Mouse (Mus musculus): ENCODE measurements around the gene Hdac9. TPM values are rescaled to one million over a fixed set of nuclear protein-coding genes. Genes with fewer than 3 reads are reported as not detected.

Hdac9 gene
- polyA plus RNA-seq, 1 experiment = not detected

DNA sequence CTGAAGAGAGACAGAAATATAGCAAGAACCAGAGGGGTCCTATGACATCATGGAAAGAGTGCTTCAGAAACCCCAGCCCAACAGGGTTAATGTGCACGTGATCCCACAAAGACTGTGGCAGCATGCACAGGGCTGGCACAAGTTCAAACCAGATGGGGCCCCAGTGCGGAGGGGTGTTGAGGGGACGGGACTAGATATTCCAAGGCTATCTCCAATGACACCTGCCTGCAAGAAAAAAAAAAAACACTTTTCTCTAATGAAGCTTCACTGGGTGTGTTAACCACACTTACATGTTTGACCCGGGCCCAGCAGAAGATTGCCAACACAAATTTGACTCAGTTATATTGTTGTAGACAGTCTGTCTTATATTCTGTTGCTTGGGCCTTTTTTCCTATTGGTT, 28.2 kb downstream of the Hdac9 start:
- H3K9me3 ChIP-seq (ENCODE audit: control insufficient read depth, low read length) = no peaks in the 10 kb centered on the region
- TF ChIP-seq TAL1 (IDR thresholded peaks at IDR 0.05; ENCODE audit: low read length) (no peak), GATA1 (IDR thresholded peaks at IDR 0.05; ENCODE audit: low read length) (no peak)
- no peaks in the 10 kb centered on the region for H3K36me3 ChIP-seq (ENCODE audit: control insufficient read depth)
- no peaks in the 10 kb centered on the region for H3K4me1 ChIP-seq (ENCODE audit: control insufficient read depth)
- H3K4me3 ChIP-seq (replicated peaks) = no peak overlapping the region
- H3K27me3 ChIP-seq (ENCODE audit: control insufficient read depth) = no peaks in the 10 kb centered on the region

DNA sequence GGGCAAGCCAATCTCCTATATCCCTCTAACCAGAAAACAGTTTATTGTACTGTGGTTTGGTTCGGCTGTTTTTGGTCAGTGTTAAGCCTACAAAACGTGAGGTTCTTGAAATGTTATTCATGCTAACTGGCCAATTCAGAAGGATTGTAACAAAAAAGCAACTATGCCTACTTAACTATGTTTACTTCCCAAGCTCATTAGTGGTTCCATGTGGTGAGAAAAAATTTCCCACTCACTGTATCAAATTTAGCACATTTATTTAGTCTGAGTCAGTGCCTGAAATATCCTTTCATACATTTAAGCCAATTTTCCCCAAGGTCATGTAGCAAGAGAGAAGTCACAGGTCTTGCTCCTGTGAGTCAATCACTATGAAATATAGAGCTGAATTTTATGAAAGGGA, 42.0 kb downstream of the Hdac9 start:
- Histone ChIP-seq H3K4me1 (ENCODE audit: control insufficient read depth) (no peaks in the 10 kb centered on the region), H3K27me3 (ENCODE audit: control insufficient read depth) (no peaks in the 10 kb centered on the region), H3K9me3 (ENCODE audit: control insufficient read depth, low read length) (no peaks in the 10 kb centered on the region; the same call in 1 of the 2 replicates), H3K36me3 (ENCODE audit: control insufficient read depth) (no peaks in the 10 kb centered on the region), H3K4me3 (replicated peaks) (no peak overlapping the region)
- no peak for TF ChIP-seq TAL1 (IDR thresholded peaks at IDR 0.05; ENCODE audit: low read length)
- no peak for TF ChIP-seq GATA1 (IDR thresholded peaks at IDR 0.05; ENCODE audit: low read length)

DNA sequence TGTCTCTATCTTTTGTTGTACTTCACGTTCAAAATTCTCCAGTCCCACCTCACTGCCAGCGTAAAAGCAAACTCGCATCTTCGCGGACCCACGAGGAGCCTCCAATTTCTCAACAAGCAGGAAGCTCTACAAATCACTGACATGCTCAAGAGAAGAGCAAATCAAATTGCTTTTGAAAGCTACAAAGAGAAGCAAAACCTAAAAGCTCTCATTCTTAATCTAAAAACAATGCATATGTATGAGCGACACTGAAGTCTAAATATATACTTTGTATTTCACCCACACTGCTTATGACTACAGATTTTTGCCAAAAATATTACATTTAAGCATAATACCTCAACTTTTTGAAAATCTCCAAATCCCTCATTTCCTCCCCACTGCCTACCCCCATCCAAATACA, 45.9 kb downstream of the Hdac9 start:
- Histone ChIP-seq H3K9me3 (ENCODE audit: control insufficient read depth, low read length) (no peaks in the 10 kb centered on the region; the same call in 1 of the 2 replicates), H3K36me3 (ENCODE audit: control insufficient read depth) (no peaks in the 10 kb centered on the region), H3K4me3 (replicated peaks) (no peak overlapping the region), H3K27me3 (ENCODE audit: control insufficient read depth) (no peaks in the 10 kb centered on the region), H3K4me1 (ENCODE audit: control insufficient read depth) (no peaks in the 10 kb centered on the region)
- no peak for TF ChIP-seq GATA1 (IDR thresholded peaks at IDR 0.05; ENCODE audit: low read length)
- no peak for TF ChIP-seq TAL1 (IDR thresholded peaks at IDR 0.05; ENCODE audit: low read length)

DNA sequence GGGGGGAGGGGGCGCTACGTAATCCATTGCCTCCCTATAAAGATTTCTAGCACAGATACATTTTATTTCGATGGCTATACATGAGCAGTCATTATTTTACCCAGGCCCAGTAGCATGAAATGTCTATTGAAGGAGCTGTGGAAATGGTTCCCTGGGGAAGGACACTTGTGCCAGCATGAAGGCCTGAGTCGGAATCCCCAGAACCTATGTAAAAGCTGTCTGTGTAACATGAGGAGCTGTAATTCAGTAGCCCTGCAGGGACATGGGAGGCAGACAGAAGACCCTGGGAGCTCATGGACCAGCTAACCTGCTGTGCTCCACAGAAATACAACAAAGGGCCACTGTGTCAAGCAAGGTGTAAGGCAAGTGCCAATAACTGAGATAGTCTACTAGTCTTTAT, 75.7 kb downstream of the Hdac9 start:
- TF ChIP-seq TAL1 (IDR thresholded peaks at IDR 0.05; ENCODE audit: low read length) (no peak), GATA1 (IDR thresholded peaks at IDR 0.05; ENCODE audit: low read length) (no peak)
- Histone ChIP-seq H3K4me1 (ENCODE audit: control insufficient read depth) (no peaks in the 10 kb centered on the region), H3K9me3 (ENCODE audit: control insufficient read depth, low read length) (no peaks in the 10 kb centered on the region), H3K27me3 (ENCODE audit: control insufficient read depth) (no peaks in the 10 kb centered on the region), H3K4me3 (replicated peaks) (no peak overlapping the region), H3K36me3 (ENCODE audit: control insufficient read depth) (no peaks in the 10 kb centered on the region)

DNA sequence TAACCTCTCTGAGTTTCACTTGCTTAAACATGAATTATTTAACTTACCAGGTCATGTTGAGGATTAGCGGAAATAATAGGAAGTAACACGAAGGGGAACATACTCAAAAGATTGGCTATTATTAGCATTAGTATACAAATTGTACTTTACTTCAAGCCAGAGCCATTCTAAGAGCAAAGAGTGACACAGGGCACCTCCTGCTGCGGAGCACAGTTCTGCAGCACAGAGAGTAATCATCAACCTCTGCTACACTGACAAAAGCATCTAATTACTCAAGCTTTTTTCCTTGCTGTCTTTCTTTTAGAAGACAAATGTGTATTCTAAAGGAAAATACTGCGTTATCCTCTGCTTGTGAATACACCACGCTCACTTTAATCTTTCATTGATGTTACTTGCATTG, 79.6 kb downstream of the Hdac9 start:
- H3K36me3 ChIP-seq (ENCODE audit: control insufficient read depth) = no peaks in the 10 kb centered on the region
- no peaks in the 10 kb centered on the region for H3K4me1 ChIP-seq (ENCODE audit: control insufficient read depth)
- H3K27me3 ChIP-seq (ENCODE audit: control insufficient read depth) = no peaks in the 10 kb centered on the region
- no peak overlapping the region for H3K4me3 ChIP-seq (replicated peaks)
- H3K9me3 ChIP-seq (ENCODE audit: control insufficient read depth, low read length) = no peaks in the 10 kb centered on the region
- TF ChIP-seq GATA1 (IDR thresholded peaks at IDR 0.05; ENCODE audit: low read length) (no peak), TAL1 (IDR thresholded peaks at IDR 0.05; ENCODE audit: low read length) (no peak)

DNA sequence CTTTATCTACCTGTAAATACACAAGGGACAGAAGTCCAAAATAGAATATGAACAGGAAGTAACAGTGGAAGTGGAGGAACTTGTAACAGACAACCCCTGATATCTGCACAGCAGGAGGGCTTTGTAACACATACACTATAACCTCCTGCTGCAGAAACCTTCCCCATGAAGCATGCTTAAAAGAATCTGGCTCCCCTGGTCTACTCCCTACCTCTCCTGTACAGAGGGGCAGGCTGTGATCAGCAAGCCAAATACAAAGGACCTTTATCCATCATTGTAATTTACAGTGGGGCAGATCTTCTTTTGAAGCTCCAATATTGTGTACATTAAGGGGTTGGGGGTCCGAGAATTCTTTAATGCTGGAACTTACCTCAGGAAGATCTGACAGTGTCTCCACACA, 80.0 kb downstream of the Hdac9 start:
- Histone ChIP-seq H3K4me1 (ENCODE audit: control insufficient read depth) (no peaks in the 10 kb centered on the region), H3K9me3 (ENCODE audit: control insufficient read depth, low read length) (no peaks in the 10 kb centered on the region), H3K4me3 (replicated peaks) (no peak overlapping the region), H3K27me3 (ENCODE audit: control insufficient read depth) (no peaks in the 10 kb centered on the region), H3K36me3 (ENCODE audit: control insufficient read depth) (no peaks in the 10 kb centered on the region)
- no peak for TF ChIP-seq TAL1 (IDR thresholded peaks at IDR 0.05; ENCODE audit: low read length)
- no peak for TF ChIP-seq GATA1 (IDR thresholded peaks at IDR 0.05; ENCODE audit: low read length)

DNA sequence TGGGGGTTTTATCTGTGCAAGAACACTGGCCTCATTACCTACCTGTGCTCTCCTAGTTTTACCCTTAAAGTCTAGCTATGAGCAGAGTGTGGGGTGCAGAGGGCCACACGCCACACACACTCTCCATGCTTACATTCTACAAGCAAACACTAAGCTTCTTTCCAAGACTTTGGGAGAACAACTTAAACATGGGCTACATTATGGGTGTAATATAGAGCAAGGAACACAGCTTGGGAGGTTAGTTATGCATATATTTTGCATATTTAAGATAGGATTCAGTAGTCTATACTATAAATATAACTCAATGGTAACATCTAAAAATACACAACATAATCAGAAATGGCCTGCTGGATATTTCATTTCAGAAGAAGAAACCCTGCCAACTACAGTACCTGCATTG, 80.8 kb downstream of the Hdac9 start:
- H3K4me1 ChIP-seq (ENCODE audit: control insufficient read depth) = no peaks in the 10 kb centered on the region
- TF ChIP-seq GATA1 (IDR thresholded peaks at IDR 0.05; ENCODE audit: low read length) (no peak), TAL1 (IDR thresholded peaks at IDR 0.05; ENCODE audit: low read length) (no peak)
- no peaks in the 10 kb centered on the region for H3K27me3 ChIP-seq (ENCODE audit: control insufficient read depth)
- H3K36me3 ChIP-seq (ENCODE audit: control insufficient read depth) = no peaks in the 10 kb centered on the region
- H3K4me3 ChIP-seq (replicated peaks) = no peak overlapping the region
- no peaks in the 10 kb centered on the region for H3K9me3 ChIP-seq (ENCODE audit: control insufficient read depth, low read length)

DNA sequence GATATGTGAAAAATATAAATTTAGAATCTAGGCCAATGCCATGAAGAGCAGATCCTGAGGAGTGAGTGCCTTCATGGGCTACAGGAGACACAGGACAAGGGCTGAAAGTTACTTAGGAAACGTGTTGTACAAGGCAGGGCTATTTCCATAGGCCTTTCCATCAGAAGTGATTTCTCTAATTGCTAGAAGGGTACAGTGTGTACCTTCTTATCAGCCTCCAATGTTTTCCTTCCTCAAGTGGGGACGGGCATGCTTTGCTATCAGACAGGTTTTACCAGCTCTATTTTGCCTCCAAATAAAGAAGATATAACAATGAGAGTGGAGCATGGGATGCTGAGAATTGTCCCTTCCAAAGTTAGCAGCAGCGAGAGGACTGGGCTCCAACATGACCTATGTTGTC, 81.4 kb downstream of the Hdac9 start:
- TF ChIP-seq GATA1 (IDR thresholded peaks at IDR 0.05; ENCODE audit: low read length) (no peak), TAL1 (IDR thresholded peaks at IDR 0.05; ENCODE audit: low read length) (no peak)
- Histone ChIP-seq H3K4me1 (ENCODE audit: control insufficient read depth) (no peaks in the 10 kb centered on the region), H3K9me3 (ENCODE audit: control insufficient read depth, low read length) (no peaks in the 10 kb centered on the region), H3K36me3 (ENCODE audit: control insufficient read depth) (no peaks in the 10 kb centered on the region), H3K27me3 (ENCODE audit: control insufficient read depth) (no peaks in the 10 kb centered on the region), H3K4me3 (replicated peaks) (no peak overlapping the region)

DNA sequence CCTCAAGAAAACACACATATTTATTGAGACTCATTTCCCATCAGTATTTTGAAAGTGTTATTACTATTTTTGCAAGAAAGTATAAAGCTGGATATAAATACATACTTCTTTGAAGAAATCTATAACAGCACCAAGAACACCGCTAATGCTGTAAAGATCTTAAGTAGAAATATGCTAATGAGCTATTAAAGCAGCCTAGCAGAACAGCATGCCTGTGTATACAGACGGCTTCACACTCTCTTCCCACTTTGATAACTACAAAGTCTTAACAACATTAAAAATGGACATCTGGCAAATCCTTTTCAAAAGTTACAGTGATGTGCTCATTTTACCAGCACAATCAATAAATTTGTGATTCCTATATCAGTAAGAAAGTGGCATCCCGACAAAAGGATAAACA, 88.2 kb downstream of the Hdac9 start:
- Histone ChIP-seq H3K27me3 (ENCODE audit: control insufficient read depth) (no peaks in the 10 kb centered on the region), H3K9me3 (ENCODE audit: control insufficient read depth, low read length) (no peaks in the 10 kb centered on the region), H3K4me3 (replicated peaks) (no peak overlapping the region), H3K36me3 (ENCODE audit: control insufficient read depth) (no peaks in the 10 kb centered on the region), H3K4me1 (ENCODE audit: control insufficient read depth) (no peaks in the 10 kb centered on the region)
- TF ChIP-seq TAL1 (IDR thresholded peaks at IDR 0.05; ENCODE audit: low read length) (no peak), GATA1 (IDR thresholded peaks at IDR 0.05; ENCODE audit: low read length) (no peak)

DNA sequence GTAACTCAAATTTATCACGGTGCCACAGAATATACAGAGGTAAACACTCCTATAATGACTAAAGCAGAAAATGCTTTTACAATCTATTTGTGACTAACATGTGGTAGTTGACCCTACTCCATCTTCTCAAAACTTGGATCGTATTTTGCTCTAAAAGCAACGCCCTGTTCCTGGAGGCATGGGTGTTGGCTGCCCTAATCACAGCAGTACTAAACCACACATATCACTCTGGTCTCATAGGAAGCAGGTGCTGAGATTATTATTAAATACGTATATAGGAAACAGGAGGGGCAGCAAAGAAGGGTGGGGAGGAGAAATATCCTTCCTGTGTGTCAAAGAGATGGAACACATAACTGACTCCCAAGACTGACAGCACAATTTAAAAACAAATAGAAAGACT, 90.0 kb downstream of the Hdac9 start:
- Histone ChIP-seq H3K27me3 (ENCODE audit: control insufficient read depth) (no peaks in the 10 kb centered on the region), H3K36me3 (ENCODE audit: control insufficient read depth) (no peaks in the 10 kb centered on the region), H3K9me3 (ENCODE audit: control insufficient read depth, low read length) (no peaks in the 10 kb centered on the region), H3K4me3 (replicated peaks) (no peak overlapping the region), H3K4me1 (ENCODE audit: control insufficient read depth) (no peaks in the 10 kb centered on the region)
- TF ChIP-seq TAL1 (IDR thresholded peaks at IDR 0.05; ENCODE audit: low read length) (no peak), GATA1 (IDR thresholded peaks at IDR 0.05; ENCODE audit: low read length) (no peak)
